Mouse (Mus musculus) activated CD4-positive, CD25-positive, alpha-beta regulatory T cell, adult 4 months (primary cell): ENCODE measurements around the gene Odaph. TPM values are rescaled to one million over a fixed set of nuclear protein-coding genes. Genes with fewer than 3 reads are reported as not detected.
A peak's percentile ranks its signal among the peaks of the same experiment; 100 is the strongest.
"Not testable (repeated sequence)": the region's sequence is repeated elsewhere in the genome, so short reads cannot be mapped to it uniquely, and the experiment has no call there.

Experiments used
- ATAC-seq: one replicate; pipeline ENCODE4 v1.8.0; 2017
- polyA plus RNA-seq, 2 experiments: library from polyadenylated mRNA; unstranded; fragments of 100-300 nt; shearing (Covaris generic); gene quantifications; one replicate each; pipeline ENCODE4 v1.2.1; 2017

The Odaph gene
- polyA plus RNA-seq, result not detected

- no peak for ATAC-seq
These were observed at the start of gene Odaph for GRCm38 (mm10) chr5:91987236-91987635. TSS of gene Odaph (plus strand) at chr5:91987475.

- ATAC-seq, result not testable (repeated sequence)
These were observed 41.7 kb upstream of the Odaph start for GRCm38 (mm10) chr5:91945609-91946008.

- peak; percentile 87 for ATAC-seq
These were observed 40.3 kb upstream of the Odaph start for GRCm38 (mm10) chr5:91947008-91947407.

- no peak for ATAC-seq
These were observed 37.8 kb upstream of the Odaph start for GRCm38 (mm10) chr5:91949441-91949840.

GRCm38 (mm10) chr5:91951404-91951803 lies 35.9 kb upstream of the Odaph start:
- no peak for ATAC-seq

- no peak for ATAC-seq
These were observed 30.1 kb upstream of the Odaph start for GRCm38 (mm10) chr5:91956991-91957760.

GRCm38 (mm10) chr5:91959096-91959495 lies 28.2 kb upstream of the Odaph start:
- no peak for ATAC-seq

GRCm38 (mm10) chr5:91959986-91960385 lies 27.3 kb upstream of the Odaph start:
- ATAC-seq, result no peak

GRCm38 (mm10) chr5:91960606-91961254 lies 26.5 kb upstream of the Odaph start:
- no peak for ATAC-seq

- peak; percentile 51 for ATAC-seq
These were observed 25.9 kb upstream of the Odaph start for GRCm38 (mm10) chr5:91961370-91961769.

GRCm38 (mm10) chr5:91962259-91962638 lies 25.0 kb upstream of the Odaph start:
- peak; percentile 24 for ATAC-seq

GRCm38 (mm10) chr5:91962639-91963440 lies 24.4 kb upstream of the Odaph start, which contains the start of gene Rchy1:
TSS of gene Rchy1 (minus strand) at chr5:91963068.
- peak; percentile 83 for ATAC-seq

GRCm38 (mm10) chr5:91972046-91972445 lies 15.2 kb upstream of the Odaph start:
- ATAC-seq, result no peak

GRCm38 (mm10) chr5:91974002-91974401 lies 13.3 kb upstream of the Odaph start:
- ATAC-seq, result no peak

GRCm38 (mm10) chr5:91975758-91976157 lies 11.5 kb upstream of the Odaph start:
- no peak for ATAC-seq

GRCm38 (mm10) chr5:91976566-91977396 lies 10.5 kb upstream of the Odaph start:
- no peak for ATAC-seq

- ATAC-seq, result no peak
These were observed 9.9 kb upstream of the Odaph start for GRCm38 (mm10) chr5:91977397-91977770.

GRCm38 (mm10) chr5:91981176-91981840 lies 6.0 kb upstream of the Odaph start:
- no peak for ATAC-seq

GRCm38 (mm10) chr5:91983490-91983889 lies 3.8 kb upstream of the Odaph start:
- ATAC-seq, result no peak

- ATAC-seq, result peak; percentile 76
These were observed 1.6 kb upstream of the Odaph start for GRCm38 (mm10) chr5:91985721-91986120.

GRCm38 (mm10) chr5:91987799-91988198 lies 524 bp downstream of the Odaph start:
- ATAC-seq, result no peak

- no peak for ATAC-seq
These were observed 2.0 kb downstream of the Odaph start for GRCm38 (mm10) chr5:91989261-91989660.
